Comparison of ENCODE assay signal across 11 mouse cellular contexts in genomic region chr17:84151306-84151705, GRCm38 (mm10). TPM values are rescaled to one million over a fixed set of nuclear protein-coding genes. Genes with fewer than 3 reads are reported as not detected.
A peak's percentile ranks its signal among the peaks of the same experiment; 100 is the strongest.
DNase-seq lines count a peak whose midpoint lies in the region; ATAC-seq and TF ChIP-seq lines count a peak whose summit lies in the region.
"Had no signal": no experiment of that assay in that cellular context is flagged by ENCODE, and none has a peak within 500 bp of the region (broad histone marks: within the 10 kb centered on the region; RNA-seq: fewer than 3 reads in every experiment).

No protein-coding gene starts in this region.

- 0 out of 2 replicates have a peak overlapping the region, but pooled peaks have one; percentile 22 for H3K27ac ChIP-seq in kidney, embryonic 15.5 days
- peak overlapping the region; percentile 57; the same call in 1 of the 2 replicates for H3K27ac ChIP-seq in limb, embryonic 10.5 days
- no peak overlapping the region for H3K27ac ChIP-seq in hindbrain, postnatal 0 days
- H3K27ac ChIP-seq: embryonic facial prominence, embryonic 13.5 days; hindbrain, embryonic 15.5 days had no signal

- no peak for TF ChIP-seq CTCF in hindbrain, postnatal 0 days (IDR thresholded peaks at IDR 0.05; ENCODE audit: low read depth)

- peaks cover 62% of the 10 kb centered on the region for H3K4me1 ChIP-seq in kidney, embryonic 15.5 days
- peaks cover 68% of the 10 kb centered on the region for H3K4me1 ChIP-seq in limb, embryonic 10.5 days
- H3K4me1 ChIP-seq in hindbrain, postnatal 0 days (ENCODE audit: insufficient read depth, low read length), result 0 out of 2 replicates have a peak, but pooled peaks cover 10% of the 10 kb centered on the region

- H3K4me3 ChIP-seq in kidney, embryonic 15.5 days (replicated peaks), result no peak overlapping the region
- no peak overlapping the region for H3K4me3 ChIP-seq in limb, embryonic 10.5 days
- no peak overlapping the region for H3K4me3 ChIP-seq in hindbrain, postnatal 0 days (ENCODE audit: low read length)
- H3K4me3 ChIP-seq: embryonic facial prominence, embryonic 13.5 days; hindbrain, embryonic 15.5 days had no signal

- no peak for ATAC-seq in kidney, embryonic 15.5 days (replicated peaks; ENCODE audit: low FRiP score)
- no peak for ATAC-seq in hindbrain, postnatal 0 days

- WGBS in kidney, embryonic 15.5 days, result 25% methylated on average over 6 of the region's 6 CpGs
- 36% methylated on average over 6 of the region's 6 CpGs for WGBS in limb, embryonic 10.5 days
- 74% methylated on average over 6 of the region's 6 CpGs for WGBS in hindbrain, postnatal 0 days

- no peak overlapping the region for H3K4me2 ChIP-seq in kidney, embryonic 15.5 days
- H3K4me2 ChIP-seq in hindbrain, postnatal 0 days (ENCODE audit: low read depth, low read length), result no peak overlapping the region
- H3K4me2 ChIP-seq: embryonic facial prominence, embryonic 13.5 days; hindbrain, embryonic 15.5 days had no signal

- H3K27me3 ChIP-seq in kidney, embryonic 15.5 days, result no peaks in the 10 kb centered on the region
- H3K27me3 ChIP-seq in limb, embryonic 10.5 days (ENCODE audit: low read depth, poor library complexity, severe bottlenecking), result peaks cover 48% of the 10 kb centered on the region
- no peaks in the 10 kb centered on the region for H3K27me3 ChIP-seq in hindbrain, postnatal 0 days (ENCODE audit: insufficient read depth, low read length)
- H3K27me3 ChIP-seq: embryonic facial prominence, embryonic 13.5 days; hindbrain, embryonic 15.5 days had no signal

- H3K9ac ChIP-seq in kidney, embryonic 15.5 days, result no peak overlapping the region
- no peak overlapping the region for H3K9ac ChIP-seq in hindbrain, postnatal 0 days (replicated peaks; ENCODE audit: low read length)
- H3K9ac ChIP-seq: embryonic facial prominence, embryonic 13.5 days; hindbrain, embryonic 15.5 days had no signal

- no peaks in the 10 kb centered on the region for H3K9me3 ChIP-seq in kidney, embryonic 15.5 days (replicated peaks)
- no peaks in the 10 kb centered on the region for H3K9me3 ChIP-seq in limb, embryonic 10.5 days (replicated peaks)
- no peaks in the 10 kb centered on the region for H3K9me3 ChIP-seq in hindbrain, postnatal 0 days (ENCODE audit: low read length)
- H3K9me3 ChIP-seq: embryonic facial prominence, embryonic 13.5 days; hindbrain, embryonic 15.5 days had no signal

- no peak for DNase-seq in kidney, postnatal 14 days
- DNase-seq in urinary bladder, adult 2 months (ENCODE audit: low spot score), result peak; percentile 15
- no peak for DNase-seq in urinary bladder, adult 18-20 months (ENCODE audit: low spot score in 2 of 2)
- no peak for DNase-seq in limb, embryonic 10.5 days (ENCODE audit: low spot score)
- DNase-seq in right cerebral cortex, postnatal 36 days (ENCODE audit: low spot score in 2 of 2), result no peak
- DNase-seq in hindbrain, postnatal 0 days (ENCODE audit: low spot score), result no peak
- DNase-seq: gastrocnemius, postnatal 10 days; retina, postnatal 1 day had no signal

- no peaks in the 10 kb centered on the region for H3K36me3 ChIP-seq in kidney, embryonic 15.5 days
- H3K36me3 ChIP-seq in limb, embryonic 10.5 days, result no peaks in the 10 kb centered on the region
- H3K36me3 ChIP-seq in hindbrain, postnatal 0 days (ENCODE audit: insufficient read depth, low read length), result no peaks in the 10 kb centered on the region
- H3K36me3 ChIP-seq: embryonic facial prominence, embryonic 13.5 days; hindbrain, embryonic 15.5 days had no signal

RNA-seq across cellular contexts. Expression of gene Zfp36l2, which starts 36.4 kb away (rescaled TPM):
- polyA plus RNA-seq in kidney, embryonic 15.5 days (2015; fragmentation: Nextera tagmentation; extraction: Ambion mirVana), result 13.7 and 14.7 TPM in 2 replicates
- 67.9 and 84.3 TPM in 2 replicates for polyA plus RNA-seq in urinary bladder, adult 2 months (2012; rRNA removed)
- polyA plus RNA-seq in limb, embryonic 10.5 days (2016; fragmentation: Nextera tagmentation; extraction: Ambion mirVana), result 13.4 and 14.2 TPM in 2 replicates
- 13.3 and 16.7 TPM in 2 replicates for total RNA-seq in hindbrain, postnatal 0 days (2014; rRNA removed)
- 5.4 and 5.5 TPM in 2 replicates for polyA plus RNA-seq in hindbrain, postnatal 0 days (2015; fragmentation: Nextera tagmentation; extraction: Ambion mirVana)
